Mouse (Mus musculus): ENCODE measurements around the gene Them7. TPM values are rescaled to one million over a fixed set of nuclear protein-coding genes. Genes with fewer than 3 reads are reported as not detected.

The Them7 gene
- polyA plus RNA-seq, 1 experiment from 2014 or later: 0.58 TPM

- no peak overlapping the region for H3K9ac ChIP-seq
- no peaks in the 10 kb centered on the region for H3K9me3 ChIP-seq
- H3K4me3 ChIP-seq: no peak overlapping the region
- no peak overlapping the region for H3K4me2 ChIP-seq (replicated peaks)
- H3K27me3 ChIP-seq (replicated peaks): no peaks in the 10 kb centered on the region
- no peaks in the 10 kb centered on the region for H3K36me3 ChIP-seq
- WGBS: 83% methylated on average over 2 of the region's 2 CpGs
- no peaks in the 10 kb centered on the region for H3K4me1 ChIP-seq
- no peak for ATAC-seq (ENCODE audit: low FRiP score, low read depth)
- no peak overlapping the region for H3K27ac ChIP-seq
Measured at GRCm38 (mm10) chr2:105237841-105238240, 13.7 kb downstream of the Them7 start.

GRCm38 (mm10) chr2:105238775-105239174 is 14.7 kb downstream of the Them7 start:
- no peak overlapping the region for H3K9ac ChIP-seq
- no peaks in the 10 kb centered on the region for H3K27me3 ChIP-seq (replicated peaks)
- H3K4me1 ChIP-seq: no peaks in the 10 kb centered on the region
- no peak for ATAC-seq (ENCODE audit: low FRiP score, low read depth)
- no peak overlapping the region for H3K4me2 ChIP-seq (replicated peaks)
- no peak overlapping the region for H3K4me3 ChIP-seq
- H3K9me3 ChIP-seq: no peaks in the 10 kb centered on the region
- WGBS: 21% methylated on average over 3 of the region's 3 CpGs
- no peaks in the 10 kb centered on the region for H3K36me3 ChIP-seq
- H3K27ac ChIP-seq: no peak overlapping the region

- Histone ChIP-seq H3K27ac (no peak overlapping the region), H3K36me3 (no peaks in the 10 kb centered on the region), H3K4me1 (no peaks in the 10 kb centered on the region), H3K4me2 (replicated peaks) (no peak overlapping the region), H3K27me3 (replicated peaks) (no peaks in the 10 kb centered on the region), H3K4me3 (no peak overlapping the region), H3K9me3 (no peaks in the 10 kb centered on the region), H3K9ac (no peak overlapping the region)
- no peak for ATAC-seq (ENCODE audit: low FRiP score, low read depth)
- WGBS: 66% methylated on average over 1 of the region's 1 CpGs
Measured at GRCm38 (mm10) chr2:105240631-105241030, 16.5 kb downstream of the Them7 start.

- H3K4me2 ChIP-seq (replicated peaks): no peak overlapping the region
- no peak overlapping the region for H3K4me3 ChIP-seq
- H3K4me1 ChIP-seq: no peaks in the 10 kb centered on the region
- H3K36me3 ChIP-seq: no peaks in the 10 kb centered on the region
- WGBS: 63% methylated on average over 7 of the region's 7 CpGs
- H3K9ac ChIP-seq: no peak overlapping the region
- ATAC-seq (ENCODE audit: low FRiP score, low read depth): no peak
- H3K9me3 ChIP-seq: no peaks in the 10 kb centered on the region
- no peaks in the 10 kb centered on the region for H3K27me3 ChIP-seq (replicated peaks)
- no peak overlapping the region for H3K27ac ChIP-seq
Measured at GRCm38 (mm10) chr2:105242940-105243339, 18.8 kb downstream of the Them7 start.

- no peaks in the 10 kb centered on the region for H3K27me3 ChIP-seq (replicated peaks)
- no peak overlapping the region for H3K4me3 ChIP-seq
- H3K9me3 ChIP-seq: no peaks in the 10 kb centered on the region
- H3K27ac ChIP-seq: no peak overlapping the region
- 72% methylated on average over 13 of the region's 13 CpGs for WGBS
- no peak overlapping the region for H3K4me2 ChIP-seq (replicated peaks)
- no peak for ATAC-seq (ENCODE audit: low FRiP score, low read depth)
- no peak overlapping the region for H3K9ac ChIP-seq
- no peaks in the 10 kb centered on the region for H3K4me1 ChIP-seq
- no peaks in the 10 kb centered on the region for H3K36me3 ChIP-seq
Measured at GRCm38 (mm10) chr2:105244733-105245132, 20.6 kb downstream of the Them7 start.

GRCm38 (mm10) chr2:105251978-105252377 is 27.9 kb downstream of the Them7 start:
- Histone ChIP-seq H3K9ac (no peak overlapping the region), H3K4me1 (no peaks in the 10 kb centered on the region), H3K4me2 (replicated peaks) (no peak overlapping the region), H3K27ac (no peak overlapping the region), H3K4me3 (no peak overlapping the region), H3K27me3 (replicated peaks) (0 out of 2 replicates have a peak, but pooled peaks cover 3% of the 10 kb centered on the region), H3K36me3 (no peaks in the 10 kb centered on the region), H3K9me3 (no peaks in the 10 kb centered on the region)
- WGBS: 77% methylated on average over 3 of the region's 3 CpGs
- ATAC-seq (ENCODE audit: low FRiP score, low read depth): no peak

GRCm38 (mm10) chr2:105252824-105253223 is 28.7 kb downstream of the Them7 start:
- Histone ChIP-seq H3K9me3 (no peaks in the 10 kb centered on the region), H3K4me1 (no peaks in the 10 kb centered on the region), H3K4me3 (no peak overlapping the region), H3K9ac (no peak overlapping the region), H3K27ac (no peak overlapping the region), H3K36me3 (no peaks in the 10 kb centered on the region), H3K4me2 (replicated peaks) (no peak overlapping the region), H3K27me3 (replicated peaks) (0 out of 2 replicates have a peak, but pooled peaks cover 3% of the 10 kb centered on the region)
- WGBS: 68% methylated on average over 7 of the region's 7 CpGs
- 0 out of 2 replicates have a peak, but pooled peaks have one; percentile 77 for ATAC-seq (ENCODE audit: low FRiP score, low read depth)

GRCm38 (mm10) chr2:105255457-105255856 is 31.3 kb downstream of the Them7 start:
- no peak overlapping the region for H3K4me2 ChIP-seq (replicated peaks)
- 69% methylated on average over 4 of the region's 4 CpGs for WGBS
- H3K4me1 ChIP-seq: no peaks in the 10 kb centered on the region
- no peak overlapping the region for H3K27ac ChIP-seq
- H3K27me3 ChIP-seq (replicated peaks): 0 out of 2 replicates have a peak, but pooled peaks cover 3% of the 10 kb centered on the region
- no peak for ATAC-seq (ENCODE audit: low FRiP score, low read depth)
- H3K36me3 ChIP-seq: no peaks in the 10 kb centered on the region
- no peaks in the 10 kb centered on the region for H3K9me3 ChIP-seq
- H3K4me3 ChIP-seq: no peak overlapping the region
- H3K9ac ChIP-seq: no peak overlapping the region

GRCm38 (mm10) chr2:105256427-105257071 is 32.4 kb downstream of the Them7 start:
- no peaks in the 10 kb centered on the region for H3K4me1 ChIP-seq
- H3K36me3 ChIP-seq: no peaks in the 10 kb centered on the region
- H3K4me2 ChIP-seq (replicated peaks): no peak overlapping the region
- H3K27ac ChIP-seq: no peak overlapping the region
- no peak for ATAC-seq (ENCODE audit: low FRiP score, low read depth)
- no peak overlapping the region for H3K4me3 ChIP-seq
- no peaks in the 10 kb centered on the region for H3K9me3 ChIP-seq
- no peak overlapping the region for H3K9ac ChIP-seq
- H3K27me3 ChIP-seq (replicated peaks): 0 out of 2 replicates have a peak, but pooled peaks cover 3% of the 10 kb centered on the region
- WGBS: 71% methylated on average over 2 of the region's 2 CpGs

- Histone ChIP-seq H3K36me3 (no peaks in the 10 kb centered on the region), H3K4me2 (replicated peaks) (no peak overlapping the region), H3K9me3 (no peaks in the 10 kb centered on the region), H3K4me3 (no peak overlapping the region), H3K27ac (no peak overlapping the region), H3K9ac (no peak overlapping the region), H3K27me3 (replicated peaks) (0 out of 2 replicates have a peak, but pooled peaks cover 3% of the 10 kb centered on the region), H3K4me1 (no peaks in the 10 kb centered on the region)
- 73% methylated on average over 2 of the region's 2 CpGs for WGBS
- ATAC-seq (ENCODE audit: low FRiP score, low read depth): no peak
Measured at GRCm38 (mm10) chr2:105257376-105257775, 33.3 kb downstream of the Them7 start.

GRCm38 (mm10) chr2:105261335-105261734 is 37.2 kb downstream of the Them7 start:
- Histone ChIP-seq H3K9ac (no peak overlapping the region), H3K4me2 (replicated peaks) (no peak overlapping the region), H3K27ac (no peak overlapping the region), H3K4me3 (no peak overlapping the region), H3K9me3 (no peaks in the 10 kb centered on the region), H3K4me1 (no peaks in the 10 kb centered on the region), H3K27me3 (replicated peaks) (no peaks in the 10 kb centered on the region), H3K36me3 (no peaks in the 10 kb centered on the region)
- 86% methylated on average over 11 of the region's 11 CpGs for WGBS
- ATAC-seq (ENCODE audit: low FRiP score, low read depth): no peak

- H3K4me2 ChIP-seq (replicated peaks): no peak overlapping the region
- WGBS: 25% methylated on average over 2 of the region's 2 CpGs
- ATAC-seq (ENCODE audit: low FRiP score, low read depth): no peak
- H3K4me1 ChIP-seq: no peaks in the 10 kb centered on the region
- H3K9me3 ChIP-seq: no peaks in the 10 kb centered on the region
- no peak overlapping the region for H3K27ac ChIP-seq
- no peaks in the 10 kb centered on the region for H3K27me3 ChIP-seq (replicated peaks)
- H3K36me3 ChIP-seq: no peaks in the 10 kb centered on the region
- H3K9ac ChIP-seq: no peak overlapping the region
- H3K4me3 ChIP-seq: no peak overlapping the region
Measured at GRCm38 (mm10) chr2:105263219-105263618, 39.1 kb downstream of the Them7 start.
